Mouse (Mus musculus) bone marrow, adult 2 months (tissue): Measurements from ENCODE around the gene Wnk2.

Experiments used
- CTCF ChIP-seq: fragments of 200-500 bp; IDR thresholded peaks from 2 replicates; pipeline ENCODE4 v1.5.1; 2011; ENCODE audit warnings: low read length, control low read depth; ENCODE audit not compliant: control insufficient read depth, insufficient read depth
- POLR2A ChIP-seq: fragments of 200-500 bp; IDR thresholded peaks from 2 replicates; pipeline ENCODE4 v1.6.1; 2011; ENCODE audit warnings: low read depth, mild to moderate bottlenecking, control low read depth, low read length, borderline replicate concordance; ENCODE audit not compliant: control insufficient read depth

DNA sequence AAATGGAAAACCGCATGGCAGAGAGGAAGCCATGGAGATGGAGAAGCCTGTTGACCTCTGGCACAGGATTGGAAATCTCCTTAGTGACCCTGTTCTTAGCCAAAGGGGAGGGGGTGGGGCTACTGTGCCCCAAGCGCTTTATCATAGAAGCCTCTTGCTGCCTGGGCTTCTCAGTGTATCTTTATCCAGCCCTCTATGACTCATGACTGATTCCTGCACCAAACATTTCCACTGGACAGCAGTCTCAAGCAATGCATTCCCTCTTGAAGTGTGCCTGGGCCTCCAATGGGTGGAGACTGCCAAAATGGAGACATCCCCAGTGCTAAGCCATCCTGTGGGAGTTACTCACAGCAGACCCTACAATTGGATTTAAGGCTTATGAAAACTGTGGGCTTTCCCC lies 157.7 kb downstream of the Wnk2 start:
- TF ChIP-seq CTCF, result no peak
- no peak for TF ChIP-seq POLR2A
